Mouse (Mus musculus): ENCODE data around the gene Ppp2r5a.

- no peak for TF ChIP-seq CTCF (IDR thresholded peaks at IDR 0.05; ENCODE audit: borderline replicate concordance, extremely low read depth, insufficient read depth, insufficient read length)
- no peak for TF ChIP-seq POLR2A (IDR thresholded peaks at IDR 0.05; ENCODE audit: borderline replicate concordance, extremely low read depth, insufficient read depth, insufficient read length, poor library complexity, severe bottlenecking)
Measured at GRCm38 (mm10) chr1:191444467-191444866, 41.4 kb upstream of the Ppp2r5a start.

Data from brain, embryonic 14.5 days (tissue).